Mouse (Mus musculus): ENCODE results near the gene Slc30a2.

DNA sequence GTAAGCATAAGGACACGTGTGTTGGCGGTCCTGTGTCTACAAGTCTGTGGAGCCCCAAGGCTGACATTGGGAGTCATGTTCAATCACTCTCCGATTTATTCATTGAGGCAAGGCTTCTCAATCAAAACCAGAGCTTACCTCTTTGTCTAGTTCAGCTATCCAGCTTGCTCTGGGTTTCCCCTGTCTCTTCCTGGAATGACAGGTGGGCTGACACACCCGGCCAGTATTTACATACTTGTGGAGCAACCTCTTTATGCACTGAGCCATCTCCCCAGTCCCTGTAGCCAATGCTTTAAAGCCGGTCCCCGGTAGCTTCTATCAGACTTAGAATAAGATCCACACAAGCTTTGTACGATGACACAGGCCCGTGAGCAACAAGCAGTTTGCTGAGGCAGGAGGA lies 36.5 kb downstream of the Slc30a2 start:
- TF ChIP-seq GATA1 (IDR thresholded peaks at IDR 0.05; ENCODE audit: borderline replicate concordance, low read length) (no peak), FLI1 (IDR thresholded peaks at IDR 0.05; ENCODE audit: low read length) (no peak)
